Mouse (Mus musculus) spleen, postnatal 4 days (tissue): ENCODE results near the gene Hist2h3b.
A peak's percentile ranks its signal among the peaks of the same experiment; 100 is the strongest.
"Not testable (repeated sequence)": the region's sequence is repeated elsewhere in the genome, so short reads cannot be mapped to it uniquely, and the experiment has no call there.

Experiments
- DNase-seq, 2 experiments: peaks; one replicate each; pipeline ENCODE4 v3.0.0; 2022; ENCODE audit warnings: low spot score in 2 of 2

The Hist2h3b gene

DNA sequence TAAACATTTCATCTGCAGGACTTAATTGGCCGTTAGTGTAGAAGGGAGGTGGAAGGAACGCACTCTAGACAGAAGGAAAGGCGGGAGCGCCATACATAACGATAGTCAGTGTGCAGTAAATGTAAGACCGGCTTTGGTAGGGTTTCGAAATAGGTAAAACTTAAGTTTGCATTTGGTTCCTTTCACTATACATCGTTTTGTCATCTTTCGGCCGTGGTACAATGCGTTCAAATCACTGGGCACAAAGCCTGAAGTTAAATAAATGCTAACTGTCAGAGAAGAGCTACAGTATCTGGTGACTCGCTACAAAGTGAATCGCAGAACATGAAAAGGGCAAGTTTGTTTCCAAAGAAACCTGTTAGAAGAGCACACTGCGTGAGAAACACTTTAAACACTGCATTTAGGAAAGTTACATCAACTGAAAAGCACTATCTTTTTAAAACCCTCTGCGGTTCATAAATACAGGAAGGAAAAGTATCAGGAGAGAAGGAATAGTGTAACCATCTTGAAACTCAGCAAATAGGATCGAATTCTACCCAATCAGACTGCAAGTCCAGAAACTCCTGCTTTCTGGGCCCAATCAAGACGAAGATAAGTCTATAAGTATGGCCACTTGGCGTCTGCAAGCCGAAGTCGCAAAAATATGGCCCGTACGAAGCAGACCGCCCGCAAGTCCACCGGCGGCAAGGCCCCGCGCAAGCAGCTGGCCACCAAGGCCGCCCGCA is at the start of gene Hist2h3b:
TSS of gene Hist2h3b (plus strand) at position 604 of the 725 bp plus-strand sequence.
- DNase-seq = peak; percentile 89 to 96

GRCm38 (mm10) chr3:96219191-96219641 is 49.2 kb upstream of the Hist2h3b start:
- DNase-seq = peak in 1 of 2 experiments; percentile 37

GRCm38 (mm10) chr3:96219661-96220130 is 48.8 kb upstream of the Hist2h3b start, which contains the start of the genes Bola1 and Hist2h2ab:
TSS of gene Bola1 (minus strand) at chr3:96219709.
TSS of gene Hist2h2ab (plus strand) at chr3:96219865.
- peak; percentile 79 to 89 for DNase-seq

- DNase-seq = not testable (repeated sequence)
These were observed 48.2 kb upstream of the Hist2h3b start for GRCm38 (mm10) chr3:96220131-96220764.

DNA sequence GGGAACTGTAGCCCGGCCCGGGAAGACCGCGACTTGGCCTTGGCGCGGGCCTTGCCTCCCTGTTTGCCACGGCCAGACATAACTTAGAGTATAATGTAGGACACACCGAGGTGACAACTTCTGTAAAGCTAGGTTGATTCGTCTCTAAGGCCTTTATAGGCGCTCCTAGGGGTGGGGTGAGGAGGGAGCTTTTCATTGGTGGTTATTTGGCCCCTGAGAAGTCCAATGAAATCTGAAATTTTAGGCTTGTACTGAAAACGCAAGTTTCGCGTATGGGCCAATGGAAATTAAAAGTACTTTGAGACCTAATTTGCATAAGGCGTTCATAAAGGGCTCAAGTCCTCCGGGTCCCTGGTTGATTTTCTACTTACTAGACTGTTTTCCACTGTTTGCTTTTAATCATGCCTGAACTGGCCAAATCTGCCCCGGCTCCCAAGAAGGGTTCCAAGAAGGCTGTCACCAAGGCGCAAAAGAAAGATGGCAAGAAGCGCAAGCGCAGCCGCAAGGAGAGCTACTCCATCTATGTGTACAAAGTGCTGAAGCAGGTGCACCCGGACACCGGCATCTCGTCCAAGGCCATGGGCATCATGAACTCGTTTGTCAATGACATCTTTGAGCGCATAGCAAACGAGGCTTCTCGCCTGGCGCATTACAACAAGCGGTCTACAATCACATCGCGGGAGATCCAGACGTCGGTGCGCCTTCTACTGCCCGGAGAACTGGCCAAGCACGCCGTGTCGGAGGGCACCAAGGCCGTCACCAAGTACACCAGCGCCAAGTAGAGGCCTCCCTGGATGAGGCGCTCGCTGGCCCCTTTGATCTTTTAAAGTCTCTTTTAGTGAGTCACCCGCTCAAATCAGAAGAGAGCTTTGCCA is 47.5 kb upstream of the Hist2h3b start, which contains the start of the genes Hist2h2ac and Hist2h2be:
TSS of gene Hist2h2ac (minus strand) at position 116 of the 875 bp plus-strand sequence.
TSS of gene Hist2h2be (plus strand) at position 355 of the 875 bp plus-strand sequence.
- peak; percentile 90 to 93 for DNase-seq

DNA sequence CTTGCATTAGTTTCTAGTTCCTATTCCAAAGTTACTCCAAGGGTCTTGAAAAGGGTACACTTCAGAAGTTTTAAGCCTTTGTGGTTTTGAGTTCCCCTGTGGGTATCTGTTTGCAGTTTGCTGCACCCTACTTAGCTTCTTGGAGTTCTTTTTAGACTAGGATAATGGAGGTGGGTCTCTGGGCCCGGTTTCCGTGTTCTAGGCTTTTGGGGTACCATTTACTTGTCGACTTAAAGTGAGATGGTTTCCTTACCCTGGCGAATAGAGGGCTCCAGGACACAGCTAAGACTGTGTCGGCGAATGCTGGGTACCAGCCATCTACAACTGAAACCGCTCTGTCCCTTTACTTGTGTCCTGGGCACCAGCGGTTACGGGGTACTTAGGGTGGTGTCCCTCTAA is 46.8 kb upstream of the Hist2h3b start:
- DNase-seq = peak; percentile 51 to 71

- no peak for DNase-seq
These were observed 45.7 kb upstream of the Hist2h3b start for GRCm38 (mm10) chr3:96222774-96223173.

DNA sequence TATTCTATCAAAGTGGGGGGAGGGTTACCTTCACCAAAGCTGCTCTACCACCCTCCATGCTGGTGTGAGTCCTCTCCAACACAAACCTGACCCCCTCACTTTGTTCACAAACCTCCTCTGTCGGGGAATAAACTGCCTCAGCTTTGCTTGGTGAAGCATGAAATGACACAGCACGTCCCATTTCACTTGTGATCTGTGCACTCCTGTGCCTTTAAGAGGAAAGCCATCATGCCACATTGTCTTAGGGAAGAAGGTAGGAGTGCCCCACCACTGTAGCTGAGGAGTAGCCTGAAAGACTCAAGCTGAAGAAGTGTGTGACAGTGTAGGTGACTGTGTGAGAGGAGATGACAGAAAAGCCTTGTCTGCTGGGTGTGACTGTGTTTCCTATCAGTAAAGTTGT is 43.0 kb upstream of the Hist2h3b start:
- DNase-seq = no peak

DNA sequence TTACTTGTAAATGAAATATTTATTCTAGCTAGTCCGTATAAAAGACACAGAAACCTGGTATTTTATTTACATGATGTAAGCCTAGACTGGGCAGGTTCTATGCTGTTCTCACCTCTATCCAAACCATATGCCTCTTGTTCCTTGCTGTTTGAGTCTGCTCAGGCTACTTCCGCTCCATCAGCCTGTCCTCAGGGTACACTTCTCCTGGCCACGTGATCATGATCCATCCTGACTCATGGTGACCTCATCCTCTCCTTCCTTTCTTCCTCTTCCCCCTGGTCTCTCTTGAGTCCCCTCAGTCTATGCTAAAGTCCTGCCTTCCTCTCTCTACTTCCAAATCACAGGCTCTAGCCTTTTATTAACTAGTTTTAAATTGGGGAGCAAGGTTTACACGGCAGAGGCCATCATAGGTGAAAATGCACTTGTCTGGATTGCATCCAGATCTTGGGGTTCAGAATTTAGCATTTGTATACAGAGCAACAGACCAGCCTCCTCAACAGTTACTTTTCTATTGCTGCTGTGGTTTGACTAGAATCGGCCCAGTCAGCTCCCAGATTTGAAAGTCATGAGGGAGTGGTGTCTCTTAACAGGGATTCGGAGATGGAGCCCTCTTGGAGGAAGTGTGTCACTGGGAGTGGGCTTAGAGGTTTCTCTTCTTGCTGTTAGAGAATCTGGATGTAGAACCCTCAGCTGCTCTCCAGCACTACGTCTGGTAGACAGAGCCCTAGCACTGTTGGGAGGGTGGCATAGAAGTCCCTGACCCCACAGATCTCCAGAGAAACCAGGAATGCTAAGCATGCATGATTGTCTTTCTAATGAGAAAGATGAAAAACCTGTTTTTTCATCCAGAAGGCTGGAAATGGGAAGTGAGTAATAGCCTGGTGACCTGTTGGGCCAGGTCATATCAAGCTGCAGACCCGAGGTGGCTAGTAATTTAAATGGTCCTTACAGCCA is 41.5 kb upstream of the Hist2h3b start:
- no peak for DNase-seq

DNA sequence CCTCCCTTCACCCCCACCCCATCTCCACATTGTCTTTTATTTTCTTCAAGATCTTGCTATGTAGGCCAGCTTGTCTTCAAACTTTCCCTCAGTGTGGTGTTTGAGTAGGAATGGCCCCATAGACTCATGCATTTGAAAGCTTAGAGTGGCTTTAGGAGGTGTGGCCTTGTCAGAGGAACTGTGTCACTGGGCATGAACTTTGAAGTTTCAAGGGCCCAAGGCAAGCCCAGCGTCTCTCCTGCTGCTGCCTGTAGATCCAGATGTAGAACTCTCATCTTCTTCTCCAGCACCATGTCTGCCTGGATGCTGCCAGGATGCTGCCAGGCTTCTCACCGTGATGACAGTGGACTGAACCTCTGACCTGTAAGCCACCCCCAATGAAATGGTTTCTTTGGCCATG is 39.6 kb upstream of the Hist2h3b start:
- DNase-seq = no peak

- DNase-seq = no peak
These were observed 38.0 kb upstream of the Hist2h3b start for GRCm38 (mm10) chr3:96230404-96230803.

GRCm38 (mm10) chr3:96230910-96231757 is 37.3 kb upstream of the Hist2h3b start:
- no peak for DNase-seq

- no peak for DNase-seq
These were observed 36.7 kb upstream of the Hist2h3b start for GRCm38 (mm10) chr3:96231758-96232120.

DNA sequence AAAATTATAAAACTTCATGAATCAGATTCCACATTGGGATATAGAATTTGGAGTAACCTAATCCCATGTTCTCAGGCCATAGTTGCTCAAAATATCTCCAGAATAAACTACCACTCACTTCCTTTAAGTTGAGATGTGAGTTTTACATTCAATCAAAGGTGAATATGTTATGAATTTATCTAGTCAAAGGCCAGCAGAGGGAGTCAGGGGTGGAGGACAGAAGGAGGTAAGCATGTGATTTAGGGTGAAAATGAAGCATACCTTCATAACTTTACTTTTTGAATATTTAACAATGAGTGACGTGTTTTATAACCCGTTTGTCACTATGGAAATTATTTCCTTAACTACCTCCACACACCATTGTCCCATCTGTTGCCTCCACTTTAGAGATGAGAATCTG is 33.5 kb upstream of the Hist2h3b start:
- DNase-seq = no peak

DNA sequence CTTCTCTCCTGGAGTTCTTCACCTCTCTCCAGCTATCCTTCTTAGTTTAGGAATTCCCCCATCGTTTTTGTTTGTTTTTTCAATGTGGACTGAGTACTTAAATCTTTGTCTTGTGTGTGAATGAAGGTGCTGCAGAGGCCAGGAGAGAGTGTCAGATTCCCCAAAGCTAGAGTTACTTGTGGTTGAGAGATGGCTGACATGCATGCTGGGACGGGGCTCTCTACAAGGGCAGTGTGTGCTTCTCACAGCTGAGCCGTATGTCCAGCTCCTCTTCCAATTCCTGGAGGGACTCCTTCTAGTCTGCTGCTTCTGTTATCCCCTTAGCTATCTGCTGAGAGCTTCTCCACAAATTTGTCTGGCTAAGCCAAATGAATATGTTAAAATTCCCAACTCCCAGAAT is 32.6 kb upstream of the Hist2h3b start:
- no peak for DNase-seq

DNA sequence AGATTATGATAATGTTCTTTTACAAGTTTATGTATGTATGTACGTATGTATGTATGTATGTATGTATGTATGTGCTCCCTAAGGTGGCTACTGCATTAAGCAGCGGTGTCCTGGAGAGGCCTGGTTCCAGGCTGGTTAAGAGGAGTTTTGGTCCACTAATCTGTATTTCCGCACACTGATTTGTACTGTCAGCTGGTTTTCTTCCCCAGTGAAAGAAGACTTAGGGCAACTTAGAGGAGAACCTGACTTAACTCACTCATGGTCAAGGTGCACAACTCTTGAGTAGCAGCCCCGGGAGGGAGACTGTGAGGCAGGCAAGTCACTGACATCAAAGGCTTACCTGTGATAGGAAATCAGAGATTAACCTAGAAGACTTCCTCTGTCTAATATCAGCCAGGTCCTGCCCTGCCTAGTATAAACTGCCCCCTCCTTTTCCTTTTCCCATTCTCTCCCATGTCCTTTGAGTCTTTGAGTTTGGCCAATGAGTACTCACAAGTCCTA is 31.6 kb upstream of the Hist2h3b start:
- no peak for DNase-seq

- DNase-seq = peak; percentile 52 to 72
These were observed 31.0 kb upstream of the Hist2h3b start for GRCm38 (mm10) chr3:96237335-96237903.

GRCm38 (mm10) chr3:96237904-96238511 is 30.4 kb upstream of the Hist2h3b start:
- DNase-seq = peak; percentile 51 to 74
